In the genomic region with DNA sequence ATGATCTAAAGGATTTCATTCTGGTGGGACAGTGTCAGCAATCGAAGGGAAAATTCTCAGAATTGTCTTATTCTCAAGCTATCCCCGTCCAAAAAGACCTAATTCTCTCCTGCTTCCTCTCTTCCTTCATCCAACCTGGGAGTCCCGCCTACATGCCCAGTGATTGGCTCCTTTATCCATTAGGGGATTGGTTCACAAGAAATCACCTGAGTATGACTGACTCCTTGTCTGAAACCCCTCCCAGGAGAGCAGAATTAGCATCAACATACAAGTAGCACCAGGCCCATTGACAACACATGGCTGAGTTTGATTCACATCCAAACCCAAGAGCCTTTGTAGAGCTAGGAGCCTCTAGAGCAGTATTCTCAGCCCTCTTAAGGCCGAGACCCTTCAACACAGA, we compare ENCODE assay signal across 20 mouse cellular contexts.
"Had no signal": no experiment of that assay in that cellular context is flagged by ENCODE, and none has a peak within 500 bp of the region (broad histone marks: within the 10 kb centered on the region; RNA-seq: fewer than 3 reads in every experiment).

No protein-coding gene starts in this region.

- H3K36me3 ChIP-seq: heart, embryonic 10.5 days; heart, embryonic 12.5 days; hindbrain, embryonic 13.5 days; hindbrain, embryonic 15.5 days; limb, embryonic 13.5 days; limb, embryonic 15.5 days; liver, embryonic 12.5 days had no signal

- H3K9me3 ChIP-seq: heart, embryonic 10.5 days; hindbrain, embryonic 13.5 days; hindbrain, embryonic 15.5 days; limb, embryonic 13.5 days; limb, embryonic 15.5 days; liver, embryonic 12.5 days had no signal

- H3K9ac ChIP-seq: heart, embryonic 12.5 days; hindbrain, embryonic 13.5 days; hindbrain, embryonic 15.5 days; limb, embryonic 13.5 days; limb, embryonic 15.5 days; liver, embryonic 12.5 days; liver, embryonic 14.5 days had no signal

- H3K27me3 ChIP-seq: heart, embryonic 12.5 days; hindbrain, embryonic 13.5 days; hindbrain, embryonic 15.5 days; limb, embryonic 13.5 days; limb, embryonic 15.5 days; liver, embryonic 12.5 days had no signal

- DNase-seq: gastrocnemius, postnatal 14 days; gastrocnemius, postnatal 36 days; heart, adult 18-20 months; heart, postnatal 10 days; kidney, adult 18-20 months; kidney, adult 8-10 months; kidney, postnatal 10 days; kidney, postnatal 25 days; kidney, postnatal 4 days; left cerebral cortex, postnatal 4 days had no signal

- H3K27ac ChIP-seq: heart, embryonic 10.5 days; hindbrain, embryonic 13.5 days; hindbrain, embryonic 15.5 days; hindbrain, postnatal 0 days; layer of hippocampus, adult 2 months; limb, embryonic 13.5 days; limb, embryonic 15.5 days; liver, embryonic 12.5 days; liver, embryonic 14.5 days had no signal

- H3K4me3 ChIP-seq: heart, embryonic 10.5 days; heart, embryonic 12.5 days; hindbrain, embryonic 13.5 days; hindbrain, embryonic 15.5 days; layer of hippocampus, adult 2 months; limb, embryonic 13.5 days; limb, embryonic 15.5 days; liver, embryonic 12.5 days had no signal

- H3K4me1 ChIP-seq: hindbrain, embryonic 13.5 days; hindbrain, embryonic 15.5 days had no signal
